Mouse (Mus musculus): Measurements from ENCODE around the gene Sergef.
"Not testable (repeated sequence)": the region's sequence is repeated elsewhere in the genome, so short reads cannot be mapped to it uniquely, and the experiment has no call there.

The Sergef gene

GRCm38 (mm10) chr7:46639692-46640031, at the start of gene Sergef:
Sergef (minus strand) TSS chr7:46639807.
- DNase-seq: peak; percentile 89 to 94

GRCm38 (mm10) chr7:46686827-46687226, 47.2 kb upstream of the Sergef start:
- no peak for DNase-seq

GRCm38 (mm10) chr7:46680732-46681131, 41.1 kb upstream of the Sergef start:
- DNase-seq: no peak

GRCm38 (mm10) chr7:46679044-46679443, 39.4 kb upstream of the Sergef start:
- DNase-seq: not testable (repeated sequence)

GRCm38 (mm10) chr7:46678417-46678816, 38.8 kb upstream of the Sergef start:
- DNase-seq: no peak

GRCm38 (mm10) chr7:46676808-46677360, 37.3 kb upstream of the Sergef start:
- DNase-seq: no peak

GRCm38 (mm10) chr7:46675886-46676285, 36.3 kb upstream of the Sergef start:
- DNase-seq: no peak

- no peak for DNase-seq
Observed at GRCm38 (mm10) chr7:46675061-46675460, 35.5 kb upstream of the Sergef start.

GRCm38 (mm10) chr7:46672160-46672672, 32.6 kb upstream of the Sergef start, which contains the start of gene Tph1:
Tph1 (minus strand) TSS chr7:46672537.
- DNase-seq: no peak

GRCm38 (mm10) chr7:46667256-46667655, 27.6 kb upstream of the Sergef start:
- DNase-seq: no peak

GRCm38 (mm10) chr7:46665236-46665635, 25.6 kb upstream of the Sergef start:
- peak in 1 of 2 experiments; percentile 37 for DNase-seq

- DNase-seq: no peak
Observed at GRCm38 (mm10) chr7:46661591-46662090, 22.0 kb upstream of the Sergef start.

- no peak for DNase-seq
Observed at GRCm38 (mm10) chr7:46652279-46652678, 12.7 kb upstream of the Sergef start.

- DNase-seq: not testable (repeated sequence)
Observed at GRCm38 (mm10) chr7:46650231-46650630, 10.6 kb upstream of the Sergef start.

- no peak for DNase-seq
Observed at GRCm38 (mm10) chr7:46648431-46649140, 9.0 kb upstream of the Sergef start.

GRCm38 (mm10) chr7:46643172-46643571, 3.6 kb upstream of the Sergef start:
- DNase-seq: peak in 1 of 2 experiments; percentile 5

GRCm38 (mm10) chr7:46640062-46640461, 455 bp upstream of the Sergef start:
- no peak for DNase-seq

GRCm38 (mm10) chr7:46638889-46639691, 517 bp downstream of the Sergef start:
- DNase-seq: peak in 1 of 2 experiments; percentile 6

- no peak for DNase-seq
Observed at GRCm38 (mm10) chr7:46628375-46628975, 11.1 kb downstream of the Sergef start.

- DNase-seq: no peak
Observed at GRCm38 (mm10) chr7:46623979-46624378, 15.6 kb downstream of the Sergef start.

GRCm38 (mm10) chr7:46618416-46619110, 21.0 kb downstream of the Sergef start:
- DNase-seq: no peak

- no peak for DNase-seq
Observed at GRCm38 (mm10) chr7:46616429-46617005, 23.1 kb downstream of the Sergef start.

Data from kidney, postnatal 25 days (tissue).